Mouse (Mus musculus): ENCODE measurements around the gene A3galt2. TPM values are rescaled to one million over a fixed set of nuclear protein-coding genes. Genes with fewer than 3 reads are reported as not detected.

A3galt2 gene
- polyA plus RNA-seq, 1 experiment from 2014 or later: 0.09 TPM

DNA sequence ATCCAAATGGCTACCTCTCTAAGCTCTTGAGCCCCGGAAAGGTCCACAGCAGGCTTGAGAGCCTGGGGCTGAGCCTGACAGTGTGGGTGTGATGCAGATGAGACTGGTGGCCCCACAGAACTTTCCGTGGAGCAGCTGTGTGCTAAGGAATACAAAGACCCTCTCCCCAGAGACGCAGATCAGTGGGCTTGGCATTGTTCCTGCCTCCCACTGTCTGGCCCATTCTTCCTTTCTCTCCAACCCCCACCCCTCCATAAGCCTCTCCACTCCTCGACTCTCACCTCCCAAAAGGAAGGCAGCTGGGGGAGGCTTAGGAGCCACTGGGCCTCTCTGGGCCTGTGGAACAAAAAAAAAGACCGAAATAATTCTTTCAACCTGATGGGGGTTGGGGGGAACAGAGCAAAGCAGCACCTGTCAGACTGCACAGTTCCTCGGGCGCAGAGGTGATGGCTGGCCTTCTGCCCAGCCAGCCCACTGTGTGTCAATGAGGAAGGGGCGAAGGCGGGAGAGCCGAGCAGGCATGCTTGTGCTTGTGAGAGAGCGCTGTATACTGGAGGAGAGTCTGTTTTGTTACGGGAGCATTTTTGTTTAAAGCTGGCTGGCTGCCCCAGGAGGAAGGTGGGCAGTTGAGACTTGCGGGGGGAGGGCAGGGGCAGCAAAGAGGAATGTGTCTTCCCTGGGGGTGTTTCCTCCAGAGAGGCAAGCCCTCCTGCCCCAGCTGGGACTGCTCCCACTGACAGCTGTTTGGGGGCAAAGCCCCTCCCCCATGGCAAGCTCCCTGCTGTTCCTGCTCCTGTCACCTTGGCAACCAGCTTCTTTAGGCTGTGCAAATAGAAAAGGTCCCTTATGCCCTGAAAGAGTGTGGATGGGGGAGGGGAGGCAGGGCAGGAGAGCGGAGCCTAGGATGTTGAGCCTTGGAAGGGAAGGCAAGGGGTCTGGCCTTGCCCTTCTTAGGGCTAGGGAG, 39.6 kb upstream of the A3galt2 start:
- WGBS: 20% methylated on average over 14 of the region's 14 CpGs
- H3K36me3 ChIP-seq: no peaks in the 10 kb centered on the region
- no peak overlapping the region for H3K4me3 ChIP-seq
- H3K27ac ChIP-seq (ENCODE audit: poor library complexity, severe bottlenecking): no peak overlapping the region; the same call in 1 of the 2 replicates
- H3K4me2 ChIP-seq: peak overlapping the region; percentile 40
- ATAC-seq (ENCODE audit: insufficient number of reproducible peaks, low FRiP score): 0 out of 2 replicates have a peak, but pooled peaks have one; percentile 27
- no peaks in the 10 kb centered on the region for H3K9me3 ChIP-seq (replicated peaks)
- peaks cover 6% of the 10 kb centered on the region for H3K27me3 ChIP-seq (replicated peaks)
- peak overlapping the region; percentile 18; the same call in 1 of the 2 replicates for H3K9ac ChIP-seq
- H3K4me1 ChIP-seq (replicated peaks): peaks cover 44% of the 10 kb centered on the region

DNA sequence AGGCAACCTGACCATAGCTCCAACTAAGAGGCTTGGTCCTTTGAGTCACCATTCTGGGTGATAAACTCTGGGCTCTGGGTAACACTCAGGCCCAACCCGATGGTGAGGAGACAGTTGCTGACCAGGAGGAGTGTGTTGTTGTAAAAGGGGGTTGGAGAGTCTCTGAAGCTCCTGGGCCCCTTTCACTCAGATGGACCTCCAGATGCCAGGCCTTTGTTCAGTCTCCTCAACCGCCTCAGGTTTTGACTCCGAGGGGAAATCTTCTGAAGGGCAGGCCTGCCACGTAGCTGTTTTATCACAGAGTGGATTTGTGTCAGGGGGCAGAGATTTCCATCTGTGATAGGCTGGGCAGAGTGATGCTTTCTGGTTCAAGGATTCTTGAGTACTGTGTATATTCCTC, 38.9 kb upstream of the A3galt2 start:
- no peak overlapping the region for H3K9ac ChIP-seq
- H3K4me1 ChIP-seq (replicated peaks): peaks cover 48% of the 10 kb centered on the region
- WGBS: 24% methylated on average over 4 of the region's 4 CpGs
- no peaks in the 10 kb centered on the region for H3K9me3 ChIP-seq (replicated peaks)
- H3K27ac ChIP-seq (ENCODE audit: poor library complexity, severe bottlenecking): no peak overlapping the region
- no peak for ATAC-seq (ENCODE audit: insufficient number of reproducible peaks, low FRiP score)
- no peak overlapping the region for H3K4me3 ChIP-seq
- H3K36me3 ChIP-seq: no peaks in the 10 kb centered on the region
- H3K27me3 ChIP-seq (replicated peaks): no peaks in the 10 kb centered on the region
- H3K4me2 ChIP-seq: peak overlapping the region; percentile 40; the same call in 1 of the 2 replicates

DNA sequence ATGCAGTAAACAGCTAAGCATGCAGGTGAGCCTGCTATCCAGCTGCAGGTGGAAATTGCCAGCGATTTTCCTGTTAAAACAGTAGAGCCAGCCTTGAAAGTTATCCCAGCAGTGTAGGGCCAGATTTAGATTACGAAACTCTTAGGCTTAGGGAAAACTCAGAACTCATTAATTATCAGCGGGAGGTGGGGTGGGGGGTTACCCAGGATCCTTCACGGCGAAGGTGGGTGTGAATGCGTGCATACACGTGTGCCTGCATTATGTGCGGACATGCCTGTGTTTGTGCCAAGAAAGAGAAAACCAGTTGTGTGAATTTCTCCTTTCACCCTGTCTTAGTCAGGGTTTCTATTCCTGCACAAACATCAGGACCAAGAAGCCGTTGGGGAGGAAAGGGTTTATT, 38.4 kb upstream of the A3galt2 start:
- H3K4me3 ChIP-seq: no peak overlapping the region
- WGBS: 71% methylated on average over 9 of the region's 9 CpGs
- H3K27ac ChIP-seq (ENCODE audit: poor library complexity, severe bottlenecking): no peak overlapping the region

DNA sequence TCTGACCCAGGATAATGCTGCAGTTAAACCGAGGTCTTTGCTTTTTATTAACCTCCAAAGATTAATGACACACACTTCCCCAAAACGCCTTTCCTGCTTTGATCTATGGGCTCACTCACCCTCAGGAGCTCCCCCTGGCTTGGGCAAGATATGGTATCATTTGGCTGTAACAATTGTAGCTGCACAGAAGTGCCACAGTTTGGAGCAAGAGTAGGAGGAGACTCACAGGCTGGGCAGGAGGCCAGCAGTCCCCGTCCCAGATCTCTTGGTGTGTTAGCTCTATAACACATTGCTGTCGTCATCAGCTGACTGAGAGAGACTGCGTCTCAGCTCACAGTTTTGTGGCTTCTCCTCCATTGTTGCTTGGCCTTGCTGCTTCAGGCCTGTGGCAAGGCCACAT, 35.1 kb upstream of the A3galt2 start:
- Histone ChIP-seq H3K4me1 (replicated peaks) (peaks cover 64% of the 10 kb centered on the region), H3K27me3 (replicated peaks) (no peaks in the 10 kb centered on the region), H3K9me3 (replicated peaks) (no peaks in the 10 kb centered on the region), H3K4me2 (no peak overlapping the region), H3K4me3 (no peak overlapping the region), H3K27ac (ENCODE audit: poor library complexity, severe bottlenecking) (peak overlapping the region; percentile 58; the same call in 1 of the 2 replicates), H3K36me3 (no peaks in the 10 kb centered on the region), H3K9ac (no peak overlapping the region)
- WGBS: 22% methylated on average over 5 of the region's 5 CpGs
- peak; percentile 46 for ATAC-seq (ENCODE audit: insufficient number of reproducible peaks, low FRiP score)

More for the DNA sequence above, 38.4 kb upstream of the A3galt2 start:
- no peaks in the 10 kb centered on the region for H3K9me3 ChIP-seq (replicated peaks)
- no peak for ATAC-seq (ENCODE audit: insufficient number of reproducible peaks, low FRiP score)
- no peak overlapping the region for H3K4me2 ChIP-seq
- no peak overlapping the region for H3K9ac ChIP-seq
- peaks cover 50% of the 10 kb centered on the region for H3K4me1 ChIP-seq (replicated peaks)
- no peaks in the 10 kb centered on the region for H3K27me3 ChIP-seq (replicated peaks)
- H3K36me3 ChIP-seq: no peaks in the 10 kb centered on the region

DNA sequence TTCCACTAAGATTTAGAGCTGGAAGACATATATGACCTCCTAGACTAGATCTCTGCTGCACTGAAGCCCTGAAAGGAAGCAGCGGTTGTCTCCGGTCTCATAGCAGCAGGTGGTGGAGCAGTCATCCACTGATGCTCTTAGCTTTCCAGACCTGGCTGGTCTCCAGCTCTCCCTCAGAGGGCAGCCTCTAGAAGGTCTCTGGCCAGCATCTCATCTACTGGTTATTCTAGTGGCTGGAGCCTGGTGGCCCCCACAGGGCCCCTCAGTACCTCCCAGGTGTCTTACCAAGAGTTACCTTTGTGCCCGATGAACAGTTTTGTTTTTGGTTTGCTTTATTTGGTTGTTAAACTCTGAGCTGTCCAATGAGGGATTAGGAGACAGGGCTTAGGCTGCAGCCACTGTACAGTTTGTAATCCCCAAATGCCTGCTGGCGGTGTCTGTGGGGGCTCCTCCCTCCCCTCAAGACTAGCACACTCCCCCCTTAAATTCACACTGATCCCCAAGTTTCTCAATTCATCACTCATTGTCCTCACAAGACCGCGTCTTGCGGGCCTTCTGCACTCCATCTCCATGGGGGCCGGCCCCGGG, 34.0 kb upstream of the A3galt2 start:
- no peak overlapping the region for H3K9ac ChIP-seq
- WGBS: 76% methylated on average over 9 of the region's 9 CpGs
- H3K9me3 ChIP-seq (replicated peaks): no peaks in the 10 kb centered on the region
- H3K4me3 ChIP-seq: no peak overlapping the region
- H3K4me2 ChIP-seq: no peak overlapping the region
- H3K4me1 ChIP-seq (replicated peaks): peaks cover 53% of the 10 kb centered on the region
- ATAC-seq (ENCODE audit: insufficient number of reproducible peaks, low FRiP score): no peak
- H3K27ac ChIP-seq (ENCODE audit: poor library complexity, severe bottlenecking): no peak overlapping the region
- no peaks in the 10 kb centered on the region for H3K36me3 ChIP-seq
- H3K27me3 ChIP-seq (replicated peaks): no peaks in the 10 kb centered on the region

DNA sequence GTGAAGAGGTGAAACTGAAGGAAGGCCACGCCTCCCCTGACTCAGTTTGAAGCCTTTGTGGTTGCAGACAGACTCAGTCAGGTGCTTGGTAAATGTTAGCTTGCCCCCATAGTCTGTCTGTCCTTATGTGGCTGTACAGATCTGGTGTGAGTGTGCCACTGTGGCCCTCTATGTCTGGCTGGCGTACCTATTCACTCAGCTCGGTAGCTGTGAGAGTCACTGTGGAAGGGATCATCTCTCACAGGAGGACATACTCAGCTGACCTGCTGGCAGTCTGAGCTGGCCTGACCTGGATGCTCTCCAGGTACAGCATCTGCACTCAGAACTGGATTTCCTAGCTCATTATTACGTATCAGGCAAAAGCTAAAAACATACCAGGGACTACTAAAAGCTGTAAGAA, 33.4 kb upstream of the A3galt2 start:
- H3K27ac ChIP-seq (ENCODE audit: poor library complexity, severe bottlenecking): no peak overlapping the region
- no peaks in the 10 kb centered on the region for H3K9me3 ChIP-seq (replicated peaks)
- WGBS: 83% methylated on average over 4 of the region's 4 CpGs
- ATAC-seq (ENCODE audit: insufficient number of reproducible peaks, low FRiP score): no peak
- H3K4me1 ChIP-seq (replicated peaks): peaks cover 51% of the 10 kb centered on the region
- no peaks in the 10 kb centered on the region for H3K27me3 ChIP-seq (replicated peaks)
- no peak overlapping the region for H3K4me2 ChIP-seq
- no peak overlapping the region for H3K4me3 ChIP-seq
- H3K36me3 ChIP-seq: no peaks in the 10 kb centered on the region
- H3K9ac ChIP-seq: no peak overlapping the region

DNA sequence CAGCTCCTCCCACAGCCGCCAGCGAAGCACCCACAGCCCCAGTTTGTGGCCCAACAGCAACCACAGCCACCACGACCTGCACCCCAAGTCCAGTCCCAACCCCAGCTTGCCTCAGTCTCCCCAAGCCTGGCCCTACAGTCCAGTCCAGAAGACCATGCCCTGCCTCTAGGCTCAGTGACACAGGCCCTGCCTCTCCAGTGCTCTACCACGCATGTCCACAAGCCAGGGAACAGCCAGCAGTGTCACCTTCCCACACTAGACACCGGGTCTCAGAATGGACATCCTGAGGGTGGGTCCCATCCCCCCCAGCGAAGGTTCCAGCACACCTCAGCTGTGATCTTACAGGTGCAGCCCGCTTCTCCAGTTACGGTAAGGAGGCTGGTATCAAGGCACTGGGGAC, 32.2 kb upstream of the A3galt2 start:
- no peaks in the 10 kb centered on the region for H3K36me3 ChIP-seq
- no peak overlapping the region for H3K9ac ChIP-seq
- peaks cover 54% of the 10 kb centered on the region for H3K4me1 ChIP-seq (replicated peaks)
- no peak overlapping the region for H3K27ac ChIP-seq (ENCODE audit: poor library complexity, severe bottlenecking)
- no peaks in the 10 kb centered on the region for H3K9me3 ChIP-seq (replicated peaks)
- 88% methylated on average over 8 of the region's 8 CpGs for WGBS
- no peaks in the 10 kb centered on the region for H3K27me3 ChIP-seq (replicated peaks)
- no peak overlapping the region for H3K4me2 ChIP-seq
- ATAC-seq (ENCODE audit: insufficient number of reproducible peaks, low FRiP score): no peak
- no peak overlapping the region for H3K4me3 ChIP-seq

- ATAC-seq (ENCODE audit: insufficient number of reproducible peaks, low FRiP score): no peak
- 75% methylated on average over 13 of the region's 13 CpGs for WGBS
- H3K27ac ChIP-seq (ENCODE audit: poor library complexity, severe bottlenecking): peak overlapping the region; percentile 36; the same call in 1 of the 2 replicates
- H3K9ac ChIP-seq: no peak overlapping the region
- peaks cover 56% of the 10 kb centered on the region for H3K4me1 ChIP-seq (replicated peaks)
- H3K9me3 ChIP-seq (replicated peaks): no peaks in the 10 kb centered on the region
- H3K36me3 ChIP-seq: no peaks in the 10 kb centered on the region
- H3K27me3 ChIP-seq (replicated peaks): no peaks in the 10 kb centered on the region
- no peak overlapping the region for H3K4me3 ChIP-seq
- no peak overlapping the region for H3K4me2 ChIP-seq
These were observed 31.7 kb upstream of the A3galt2 start for GRCm38 (mm10) chr4:128723431-128723830.

GRCm38 (mm10) chr4:128724059-128724458, 31.1 kb upstream of the A3galt2 start:
- Histone ChIP-seq H3K9ac (no peak overlapping the region), H3K9me3 (replicated peaks) (no peaks in the 10 kb centered on the region), H3K4me2 (no peak overlapping the region; the same call in 1 of the 2 replicates), H3K4me1 (replicated peaks) (peaks cover 62% of the 10 kb centered on the region), H3K27me3 (replicated peaks) (no peaks in the 10 kb centered on the region), H3K27ac (ENCODE audit: poor library complexity, severe bottlenecking) (peak overlapping the region; percentile 36), H3K4me3 (no peak overlapping the region), H3K36me3 (no peaks in the 10 kb centered on the region)
- WGBS: 16% methylated on average over 7 of the region's 7 CpGs
- ATAC-seq (ENCODE audit: insufficient number of reproducible peaks, low FRiP score): no peak

- Histone ChIP-seq H3K4me2 (peak overlapping the region; percentile 92), H3K9me3 (replicated peaks) (no peaks in the 10 kb centered on the region), H3K4me3 (peak overlapping the region; percentile 85), H3K36me3 (peaks cover 11% of the 10 kb centered on the region), H3K27me3 (replicated peaks) (no peaks in the 10 kb centered on the region), H3K9ac (peak overlapping the region; percentile 100), H3K27ac (ENCODE audit: poor library complexity, severe bottlenecking) (peak overlapping the region; percentile 93), H3K4me1 (replicated peaks) (peaks cover 64% of the 10 kb centered on the region)
- peak; percentile 91 for ATAC-seq (ENCODE audit: insufficient number of reproducible peaks, low FRiP score)
- WGBS: 9% methylated on average over 57 of the region's 68 CpGs
These were observed 28.0 kb upstream of the A3galt2 start for GRCm38 (mm10) chr4:128727019-128727720.

All from heart, embryonic 12.5 days (tissue).